Mouse (Mus musculus) embryo, embryonic 10 days (tissue): ENCODE data around the gene Polr3b.

Source experiments
- DNase-seq: peaks from one replicate; pipeline ENCODE4 v3.0.0-alpha.2; 2015; ENCODE audit warnings: low spot score

The Polr3b gene

DNA sequence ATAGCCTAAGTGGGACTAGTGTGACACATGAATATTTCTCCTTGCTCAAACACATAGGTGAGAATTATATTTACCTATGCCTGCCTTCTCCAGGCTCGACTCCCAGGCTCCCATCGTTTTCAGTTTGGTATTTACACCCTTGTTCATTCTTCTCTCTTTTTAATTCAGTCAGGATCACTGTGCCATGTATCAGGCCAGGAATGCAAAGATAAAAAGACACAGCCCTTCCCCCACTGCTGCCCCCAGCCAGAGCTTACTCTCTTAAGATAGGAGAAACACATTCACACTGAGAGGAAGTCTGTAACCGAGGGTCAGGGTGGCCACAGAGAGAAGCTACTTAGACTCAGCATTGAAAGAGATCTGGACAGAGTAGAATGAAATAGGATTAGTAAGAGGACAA lies 10.4 kb upstream of the Polr3b start:
- DNase-seq, result no peak

DNA sequence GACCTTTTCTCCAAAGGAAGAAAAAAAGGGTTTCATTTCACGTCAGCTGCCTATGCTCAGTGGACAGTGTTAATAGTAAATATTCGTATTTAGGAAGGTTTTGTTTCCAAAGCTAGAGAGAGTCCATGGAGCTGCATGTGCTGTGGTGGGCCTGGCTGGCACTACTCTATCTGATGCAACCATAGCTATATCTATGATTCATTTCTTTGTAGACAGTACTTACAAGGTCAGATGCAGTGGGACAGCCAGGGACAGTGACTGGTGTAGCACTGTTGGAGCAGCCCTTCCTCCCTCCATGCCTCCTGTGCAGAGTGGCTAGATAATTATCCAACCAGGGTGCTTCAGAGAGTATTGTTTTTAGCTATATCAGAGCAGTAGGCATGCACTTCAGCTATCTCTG lies 9.8 kb upstream of the Polr3b start:
- DNase-seq, result no peak

DNA sequence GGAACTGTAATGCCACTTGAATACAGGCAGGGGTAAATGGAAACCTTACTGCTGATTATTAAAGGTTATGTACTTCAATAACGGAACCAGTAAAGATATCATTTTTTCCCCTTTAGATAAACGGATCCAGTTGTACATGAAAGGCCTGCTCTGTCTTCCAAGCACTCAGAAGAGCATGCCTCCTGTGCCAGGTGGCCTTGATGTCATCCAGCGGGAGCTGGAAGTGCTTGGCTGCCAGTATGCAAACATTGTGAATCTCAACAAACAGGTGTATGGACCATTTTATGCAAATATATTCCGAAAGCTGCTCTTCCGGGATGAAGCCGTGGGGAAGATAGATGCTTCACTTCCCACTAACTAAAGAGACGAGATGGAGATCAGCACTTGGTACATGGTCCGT lies 8.7 kb upstream of the Polr3b start:
- no peak for DNase-seq

DNA sequence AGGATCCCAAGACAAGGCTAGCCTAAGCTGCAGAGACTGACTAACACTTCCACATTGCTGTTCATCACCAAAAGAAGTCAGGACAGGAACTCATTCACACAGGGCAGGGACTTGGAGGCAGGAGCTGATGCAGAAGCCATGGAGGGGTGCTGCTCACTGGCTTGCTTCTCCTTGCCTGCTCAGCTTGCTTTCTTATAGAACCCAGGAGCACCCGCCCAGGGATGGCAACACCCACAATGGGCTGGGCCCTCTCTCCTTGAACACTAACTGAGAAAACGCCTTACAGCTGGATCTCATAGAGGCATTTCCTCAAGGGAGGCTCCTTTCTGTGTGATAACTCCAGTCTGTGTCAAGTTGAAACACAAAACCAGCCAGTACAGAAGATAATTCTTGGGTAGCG lies 7.0 kb upstream of the Polr3b start:
- no peak for DNase-seq

DNA sequence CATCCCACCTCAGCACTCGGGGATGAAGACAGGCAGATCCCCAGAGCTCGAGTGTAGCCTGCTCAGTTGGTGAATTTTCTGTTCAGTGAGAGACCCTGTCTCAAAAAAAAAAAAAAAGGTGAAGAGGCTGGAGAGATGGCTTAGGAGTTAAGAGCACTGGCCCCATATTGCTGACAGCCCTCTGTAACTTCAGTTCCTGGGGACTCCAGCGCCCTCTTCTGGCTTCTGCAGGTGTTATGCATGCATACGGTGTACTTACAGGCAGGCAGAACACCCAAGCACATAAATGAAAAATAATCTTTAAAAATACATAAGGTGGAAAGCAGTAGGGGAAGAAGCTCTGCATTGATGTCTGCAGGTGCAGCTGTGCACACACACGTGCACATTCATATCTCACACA lies 9.1 kb downstream of the Polr3b start:
- peak; percentile 69 for DNase-seq

GRCm38 (mm10) chr10:84632005-84632404 lies 9.9 kb downstream of the Polr3b start:
- no peak for DNase-seq

- DNase-seq, result no peak
Measured at GRCm38 (mm10) chr10:84636656-84637055, 14.6 kb downstream of the Polr3b start.

DNA sequence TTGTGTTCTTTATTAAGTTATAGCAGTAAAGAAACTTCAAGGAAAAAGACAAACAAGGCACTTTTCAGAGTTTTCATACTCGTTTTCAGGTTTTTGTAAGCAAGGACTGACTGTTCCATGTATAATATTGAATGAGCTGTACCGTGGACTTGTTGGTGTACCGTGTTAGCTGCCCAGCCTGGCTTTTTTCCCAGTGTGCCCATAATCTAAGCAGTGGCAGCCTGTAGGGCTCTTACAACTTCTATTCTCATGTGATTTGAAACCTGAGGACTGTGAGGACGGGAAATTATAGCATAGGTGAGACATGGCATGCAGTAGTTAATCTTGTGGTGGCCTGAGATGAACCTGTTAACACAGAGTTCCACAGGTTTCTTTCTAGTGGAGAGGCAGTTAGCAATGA lies 16.3 kb downstream of the Polr3b start:
- DNase-seq, result no peak

GRCm38 (mm10) chr10:84639525-84640287 lies 17.6 kb downstream of the Polr3b start:
- DNase-seq, result no peak

DNA sequence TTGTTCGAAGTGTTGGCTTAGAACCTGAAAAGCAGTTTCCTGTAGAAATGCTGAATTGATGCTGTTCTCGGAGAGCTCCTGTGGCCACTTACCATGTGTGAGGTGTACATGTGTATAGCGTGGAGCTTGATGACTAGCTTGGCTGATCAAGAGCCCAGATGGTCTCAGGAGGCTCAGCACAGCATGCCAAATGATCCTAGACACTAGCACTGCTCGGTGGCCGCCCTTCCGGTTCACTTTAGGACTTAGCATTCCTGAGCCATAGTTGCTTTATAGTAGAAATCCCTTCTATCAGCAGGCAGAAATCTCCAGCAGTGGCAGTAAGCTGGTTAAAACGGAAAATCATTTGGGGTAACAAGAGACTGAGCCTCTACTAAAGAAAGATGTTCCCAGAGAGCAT lies 18.8 kb downstream of the Polr3b start:
- no peak for DNase-seq

DNA sequence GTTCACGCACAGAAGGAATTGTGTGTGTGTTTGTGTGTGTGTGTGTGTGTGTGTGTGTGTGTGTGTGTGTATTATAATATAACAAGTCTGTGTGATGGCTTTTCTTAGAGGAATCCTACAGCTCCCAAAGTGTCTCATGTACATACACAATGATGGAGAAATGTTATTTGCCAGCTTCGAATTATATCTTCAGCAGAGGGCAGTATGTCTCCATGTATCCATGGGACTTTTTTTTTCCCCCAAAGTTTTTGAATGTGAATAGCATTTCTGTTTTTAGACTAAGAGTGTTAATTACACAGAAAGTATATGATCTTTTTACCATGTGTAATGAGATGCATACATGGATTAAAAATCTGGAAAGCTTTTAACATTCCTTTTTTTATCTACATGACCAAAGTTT lies 19.5 kb downstream of the Polr3b start:
- DNase-seq, result no peak

DNA sequence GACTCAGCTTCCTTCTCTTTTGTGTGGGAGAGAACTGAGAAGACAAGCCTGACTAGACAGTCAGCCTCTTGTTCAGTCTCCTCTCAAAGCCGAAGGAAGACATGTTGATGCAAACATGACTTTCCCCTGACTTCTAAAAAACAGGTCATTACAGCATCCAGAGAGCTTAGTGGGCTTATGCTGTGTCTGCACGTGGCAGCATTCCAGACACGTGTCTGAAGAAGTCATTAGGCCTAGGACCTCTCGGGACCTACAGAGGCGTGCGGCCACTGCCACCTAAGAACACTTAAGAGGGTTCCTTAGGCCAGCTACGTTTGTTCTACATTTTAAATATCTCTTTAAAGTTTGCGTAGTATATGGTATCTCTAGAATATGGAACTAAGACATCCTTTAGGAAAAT lies 23.8 kb downstream of the Polr3b start:
- no peak for DNase-seq

GRCm38 (mm10) chr10:84646506-84647102 lies 24.5 kb downstream of the Polr3b start:
- DNase-seq, result no peak

GRCm38 (mm10) chr10:84647264-84647663 lies 25.2 kb downstream of the Polr3b start:
- no peak for DNase-seq

- no peak for DNase-seq
Measured at GRCm38 (mm10) chr10:84648911-84649310, 26.8 kb downstream of the Polr3b start.

GRCm38 (mm10) chr10:84654029-84654428 lies 31.9 kb downstream of the Polr3b start:
- DNase-seq, result no peak

DNA sequence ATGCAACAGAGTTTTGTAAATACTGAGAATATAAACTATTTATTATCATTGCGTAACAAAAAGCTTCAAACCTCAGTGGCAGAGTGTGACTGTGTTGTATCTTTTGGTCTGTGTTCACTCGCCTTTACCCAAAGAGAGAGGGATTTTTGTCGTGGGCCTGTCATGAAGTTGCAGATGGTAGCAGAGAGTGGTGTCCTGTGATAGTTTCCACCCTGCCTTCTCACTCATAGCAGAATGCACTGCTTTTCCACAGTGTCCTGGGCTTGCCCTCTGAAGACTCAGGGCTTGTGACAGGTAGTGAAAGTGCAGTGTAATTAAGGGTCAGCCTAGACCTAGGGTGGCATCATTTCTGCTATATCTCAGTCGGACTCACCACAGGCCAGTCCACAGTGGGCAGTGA lies 32.6 kb downstream of the Polr3b start:
- no peak for DNase-seq

DNA sequence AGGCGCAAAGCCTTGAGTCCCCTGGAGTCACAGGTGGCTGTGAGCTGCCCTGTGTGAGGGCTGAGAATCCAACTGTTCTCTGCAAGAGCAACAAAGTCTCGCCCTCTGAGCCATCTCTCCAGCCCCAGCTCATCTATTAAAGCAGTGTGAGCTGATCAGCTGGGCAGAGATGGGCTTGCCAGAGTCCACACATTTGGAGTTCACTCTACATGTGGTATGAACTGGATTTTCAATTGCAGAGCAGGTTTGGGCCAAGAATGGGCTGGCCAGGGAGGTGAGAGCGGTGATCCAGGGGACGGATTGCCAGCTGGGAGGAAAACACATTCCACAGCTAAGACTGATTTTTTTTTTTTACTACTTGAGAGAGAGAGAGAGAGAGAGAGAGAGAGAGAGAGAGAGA lies 34.5 kb downstream of the Polr3b start:
- DNase-seq, result no peak

GRCm38 (mm10) chr10:84657437-84658087 lies 35.5 kb downstream of the Polr3b start:
- no peak for DNase-seq

DNA sequence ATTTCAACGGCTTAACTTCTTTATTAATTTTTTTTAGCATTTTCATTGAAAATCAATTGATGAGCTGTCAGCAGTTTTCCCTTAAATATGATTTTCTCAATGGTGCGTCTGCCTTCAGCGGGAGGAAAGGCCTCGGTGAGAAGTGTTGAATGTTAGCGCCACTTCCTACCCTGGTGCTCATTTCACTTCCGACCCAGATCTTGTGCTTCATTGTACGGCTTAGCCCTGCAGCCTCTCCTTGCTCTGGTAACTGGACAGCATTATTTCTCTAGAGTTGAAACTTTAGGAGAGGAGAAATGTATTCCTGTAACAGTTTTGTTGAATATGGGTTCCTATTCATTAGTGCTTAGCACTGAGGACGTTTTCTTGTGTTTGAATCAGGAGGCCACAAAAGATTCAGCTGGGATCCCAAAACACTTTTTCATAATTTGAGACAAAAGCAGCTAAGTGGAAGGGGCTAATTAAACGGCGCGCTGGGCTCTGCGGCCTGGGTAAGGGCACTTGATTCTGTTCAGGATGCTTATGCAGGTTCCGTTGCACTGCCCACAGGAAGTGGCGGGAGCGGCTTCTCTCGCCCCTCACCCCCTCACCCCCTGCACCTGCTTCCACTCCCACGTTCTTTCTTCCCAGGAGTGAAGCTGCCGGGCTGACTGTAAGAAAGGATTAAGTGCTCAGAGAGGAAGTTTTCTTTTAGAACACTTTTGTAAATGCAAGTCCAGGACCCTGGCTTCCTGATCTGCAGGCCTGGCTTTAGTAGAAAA lies 36.2 kb downstream of the Polr3b start:
- no peak for DNase-seq

DNA sequence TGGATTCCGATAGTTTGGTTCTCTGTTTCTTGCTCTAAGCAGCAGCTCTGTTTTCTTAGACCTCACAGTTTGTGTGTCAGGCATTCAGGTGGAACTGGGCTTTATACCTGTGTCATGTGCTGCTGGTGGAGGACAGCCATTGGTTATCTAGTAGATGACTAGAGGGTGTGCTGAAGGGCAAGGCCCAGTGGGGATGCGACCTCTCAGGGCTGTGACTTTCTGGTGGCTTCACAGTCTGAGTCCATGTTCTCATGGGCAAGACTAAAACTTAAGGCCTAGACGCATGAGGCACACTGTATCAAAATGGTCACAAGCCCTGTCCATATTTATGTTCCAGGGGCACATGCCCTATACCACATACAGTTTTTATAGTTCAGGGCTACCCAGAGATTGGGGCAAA lies 37.2 kb downstream of the Polr3b start:
- DNase-seq, result no peak

- DNase-seq, result no peak
Measured at GRCm38 (mm10) chr10:84662138-84662537, 40.0 kb downstream of the Polr3b start.
